Mouse (Mus musculus): ENCODE measurements at regions not wholly inside any gene's neighbourhood (a gene's known extent, or its start where the extent isn't known, plus 50 kb on each side); places are given as distances from the start of the nearest gene placed in this dataset.

- Histone ChIP-seq H3K4me1 (replicated peaks) (no peaks in the 10 kb centered on the region), H3K36me3 (no peaks in the 10 kb centered on the region), H3K4me2 (no peak overlapping the region), H3K27ac (no peak overlapping the region), H3K4me3 (no peak overlapping the region), H3K9me3 (replicated peaks) (no peaks in the 10 kb centered on the region), H3K27me3 (no peaks in the 10 kb centered on the region), H3K9ac (no peak overlapping the region)
- WGBS, result 83% methylated on average over 12 of the region's 12 CpGs
- no peak for ATAC-seq (replicated peaks; ENCODE audit: insufficient number of reproducible peaks, insufficient read depth, low FRiP score, low read depth)
Observed at GRCm38 (mm10) chr1:19868478-19868877, 659.8 kb downstream of the Tfap2b start.

- no peak for ATAC-seq (replicated peaks; ENCODE audit: insufficient number of reproducible peaks, insufficient read depth, low FRiP score, low read depth)
- no peaks in the 10 kb centered on the region for H3K9me3 ChIP-seq (replicated peaks)
- H3K27ac ChIP-seq, result no peak overlapping the region
- no peaks in the 10 kb centered on the region for H3K27me3 ChIP-seq
- H3K4me1 ChIP-seq (replicated peaks), result no peaks in the 10 kb centered on the region
- H3K9ac ChIP-seq, result no peak overlapping the region
- 77% methylated on average over 8 of the region's 8 CpGs for WGBS
- H3K36me3 ChIP-seq, result no peaks in the 10 kb centered on the region
- H3K4me3 ChIP-seq, result no peak overlapping the region
- no peak overlapping the region for H3K4me2 ChIP-seq
Observed at GRCm38 (mm10) chr1:19881193-19881592, 672.5 kb downstream of the Tfap2b start.

- 49% methylated on average over 5 of the region's 5 CpGs for WGBS
- Histone ChIP-seq H3K4me2 (no peak overlapping the region), H3K4me3 (no peak overlapping the region), H3K27me3 (no peaks in the 10 kb centered on the region), H3K9ac (no peak overlapping the region), H3K9me3 (replicated peaks) (no peaks in the 10 kb centered on the region), H3K36me3 (no peaks in the 10 kb centered on the region), H3K27ac (no peak overlapping the region), H3K4me1 (replicated peaks) (no peaks in the 10 kb centered on the region)
- no peak for ATAC-seq (replicated peaks; ENCODE audit: insufficient number of reproducible peaks, insufficient read depth, low FRiP score, low read depth)
Observed at GRCm38 (mm10) chr1:19899426-19899825, 690.7 kb downstream of the Tfap2b start.

GRCm38 (mm10) chr1:19899889-19900310 lies 691.2 kb downstream of the Tfap2b start:
- Histone ChIP-seq H3K4me3 (no peak overlapping the region), H3K9ac (no peak overlapping the region), H3K36me3 (no peaks in the 10 kb centered on the region), H3K4me2 (no peak overlapping the region), H3K9me3 (replicated peaks) (no peaks in the 10 kb centered on the region), H3K27me3 (no peaks in the 10 kb centered on the region), H3K4me1 (replicated peaks) (no peaks in the 10 kb centered on the region), H3K27ac (no peak overlapping the region)
- WGBS, result 55% methylated on average over 12 of the region's 12 CpGs
- no peak for ATAC-seq (replicated peaks; ENCODE audit: insufficient number of reproducible peaks, insufficient read depth, low FRiP score, low read depth)

- no peaks in the 10 kb centered on the region for H3K9me3 ChIP-seq (replicated peaks)
- no peak overlapping the region for H3K4me2 ChIP-seq
- no peaks in the 10 kb centered on the region for H3K4me1 ChIP-seq (replicated peaks)
- H3K9ac ChIP-seq, result no peak overlapping the region
- H3K4me3 ChIP-seq, result no peak overlapping the region
- ATAC-seq (replicated peaks; ENCODE audit: insufficient number of reproducible peaks, insufficient read depth, low FRiP score, low read depth), result no peak
- no peaks in the 10 kb centered on the region for H3K27me3 ChIP-seq
- no peak overlapping the region for H3K27ac ChIP-seq
- H3K36me3 ChIP-seq, result no peaks in the 10 kb centered on the region
- WGBS, result 81% methylated on average over 2 of the region's 2 CpGs
Observed at GRCm38 (mm10) chr1:19900983-19901531, 692.3 kb downstream of the Tfap2b start.

GRCm38 (mm10) chr1:19912194-19912846 lies 703.6 kb downstream of the Tfap2b start:
- Histone ChIP-seq H3K9me3 (replicated peaks) (no peaks in the 10 kb centered on the region), H3K27me3 (no peaks in the 10 kb centered on the region), H3K4me1 (replicated peaks) (no peaks in the 10 kb centered on the region), H3K27ac (no peak overlapping the region), H3K4me3 (no peak overlapping the region), H3K4me2 (no peak overlapping the region), H3K36me3 (no peaks in the 10 kb centered on the region), H3K9ac (no peak overlapping the region)
- ATAC-seq (replicated peaks; ENCODE audit: insufficient number of reproducible peaks, insufficient read depth, low FRiP score, low read depth), result no peak
- 80% methylated on average over 2 of the region's 2 CpGs for WGBS

GRCm38 (mm10) chr1:19918762-19919161 lies 699.1 kb downstream of the Pkhd1 start:
- H3K4me1 ChIP-seq (replicated peaks), result no peaks in the 10 kb centered on the region

GRCm38 (mm10) chr1:19927192-19927591 lies 690.7 kb downstream of the Pkhd1 start:
- Histone ChIP-seq H3K27me3 (no peaks in the 10 kb centered on the region), H3K27ac (no peak overlapping the region), H3K9ac (no peak overlapping the region), H3K36me3 (no peaks in the 10 kb centered on the region), H3K4me3 (no peak overlapping the region), H3K4me2 (no peak overlapping the region), H3K4me1 (replicated peaks) (no peaks in the 10 kb centered on the region), H3K9me3 (replicated peaks) (no peaks in the 10 kb centered on the region)
- WGBS, result 92% methylated on average over 1 of the region's 1 CpGs
- ATAC-seq (replicated peaks; ENCODE audit: insufficient number of reproducible peaks, insufficient read depth, low FRiP score, low read depth), result no peak

More at GRCm38 (mm10) chr1:19918762-19919161, 699.1 kb downstream of the Pkhd1 start:
- Histone ChIP-seq H3K27ac (no peak overlapping the region), H3K9ac (no peak overlapping the region), H3K27me3 (no peaks in the 10 kb centered on the region), H3K4me2 (no peak overlapping the region), H3K36me3 (no peaks in the 10 kb centered on the region), H3K4me3 (no peak overlapping the region), H3K9me3 (replicated peaks) (no peaks in the 10 kb centered on the region)
- ATAC-seq (replicated peaks; ENCODE audit: insufficient number of reproducible peaks, insufficient read depth, low FRiP score, low read depth), result no peak
- whole genome bisulfite sequencing, result 74% methylated on average over 4 of the region's 4 CpGs

GRCm38 (mm10) chr1:19927736-19928327 lies 690.0 kb downstream of the Pkhd1 start:
- Histone ChIP-seq H3K9me3 (replicated peaks) (no peaks in the 10 kb centered on the region), H3K4me1 (replicated peaks) (no peaks in the 10 kb centered on the region)

GRCm38 (mm10) chr1:19951050-19951679 lies 666.7 kb downstream of the Pkhd1 start:
- no peak overlapping the region for H3K9ac ChIP-seq
- no peak overlapping the region for H3K27ac ChIP-seq
- no peak overlapping the region for H3K4me3 ChIP-seq
- ATAC-seq (replicated peaks; ENCODE audit: insufficient number of reproducible peaks, insufficient read depth, low FRiP score, low read depth), result no peak
- no peaks in the 10 kb centered on the region for H3K27me3 ChIP-seq
- H3K4me1 ChIP-seq (replicated peaks), result no peaks in the 10 kb centered on the region
- no peaks in the 10 kb centered on the region for H3K36me3 ChIP-seq
- WGBS, result 53% methylated on average over 7 of the region's 7 CpGs
- H3K9me3 ChIP-seq (replicated peaks), result no peaks in the 10 kb centered on the region
- H3K4me2 ChIP-seq, result no peak overlapping the region

More at GRCm38 (mm10) chr1:19927736-19928327, 690.0 kb downstream of the Pkhd1 start:
- Histone ChIP-seq H3K36me3 (no peaks in the 10 kb centered on the region), H3K27me3 (no peaks in the 10 kb centered on the region), H3K4me3 (no peak overlapping the region), H3K27ac (no peak overlapping the region), H3K4me2 (no peak overlapping the region), H3K9ac (no peak overlapping the region)
- ATAC-seq (replicated peaks; ENCODE audit: insufficient number of reproducible peaks, insufficient read depth, low FRiP score, low read depth), result no peak
- WGBS, result 42% methylated on average over 5 of the region's 5 CpGs

GRCm38 (mm10) chr1:19951680-19952248 lies 666.1 kb downstream of the Pkhd1 start:
- ATAC-seq (replicated peaks; ENCODE audit: insufficient number of reproducible peaks, insufficient read depth, low FRiP score, low read depth), result no peak
- H3K36me3 ChIP-seq, result no peaks in the 10 kb centered on the region
- H3K9ac ChIP-seq, result no peak overlapping the region
- 49% methylated on average over 8 of the region's 8 CpGs for WGBS
- no peaks in the 10 kb centered on the region for H3K27me3 ChIP-seq
- H3K9me3 ChIP-seq (replicated peaks), result no peaks in the 10 kb centered on the region
- no peak overlapping the region for H3K4me2 ChIP-seq
- no peaks in the 10 kb centered on the region for H3K4me1 ChIP-seq (replicated peaks)
- H3K27ac ChIP-seq, result no peak overlapping the region
- H3K4me3 ChIP-seq, result no peak overlapping the region

Data from heart, embryonic 15.5 days (tissue).